Mouse (Mus musculus) cerebellum, adult 9-10 months (tissue): ENCODE data around the gene Atp6v1e2.

ENCODE experiments used
- DNase-seq: peaks from one replicate; pipeline ENCODE4 v3.0.0; 2022

Atp6v1e2 gene

DNA sequence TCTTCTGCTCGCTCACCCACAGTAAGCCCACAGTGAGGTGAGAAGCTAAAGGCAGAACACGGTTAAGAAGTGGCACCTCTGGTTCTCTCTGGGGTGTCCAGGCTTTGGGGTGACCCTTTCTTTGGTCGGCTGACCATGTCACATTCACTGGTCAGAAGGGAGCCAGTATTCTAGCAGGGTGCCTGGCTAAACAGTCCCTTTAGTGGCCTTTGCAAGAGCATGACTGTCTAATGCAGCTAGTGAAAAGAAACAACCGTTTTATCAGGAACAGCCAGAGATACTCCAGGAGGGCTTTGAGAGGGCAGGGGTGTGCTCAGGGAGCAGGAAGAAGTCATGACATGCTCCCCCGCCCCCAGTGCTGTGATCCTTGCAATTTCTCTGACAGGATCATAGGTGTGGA lies 36.4 kb downstream of the Atp6v1e2 start:
- no peak for DNase-seq

DNA sequence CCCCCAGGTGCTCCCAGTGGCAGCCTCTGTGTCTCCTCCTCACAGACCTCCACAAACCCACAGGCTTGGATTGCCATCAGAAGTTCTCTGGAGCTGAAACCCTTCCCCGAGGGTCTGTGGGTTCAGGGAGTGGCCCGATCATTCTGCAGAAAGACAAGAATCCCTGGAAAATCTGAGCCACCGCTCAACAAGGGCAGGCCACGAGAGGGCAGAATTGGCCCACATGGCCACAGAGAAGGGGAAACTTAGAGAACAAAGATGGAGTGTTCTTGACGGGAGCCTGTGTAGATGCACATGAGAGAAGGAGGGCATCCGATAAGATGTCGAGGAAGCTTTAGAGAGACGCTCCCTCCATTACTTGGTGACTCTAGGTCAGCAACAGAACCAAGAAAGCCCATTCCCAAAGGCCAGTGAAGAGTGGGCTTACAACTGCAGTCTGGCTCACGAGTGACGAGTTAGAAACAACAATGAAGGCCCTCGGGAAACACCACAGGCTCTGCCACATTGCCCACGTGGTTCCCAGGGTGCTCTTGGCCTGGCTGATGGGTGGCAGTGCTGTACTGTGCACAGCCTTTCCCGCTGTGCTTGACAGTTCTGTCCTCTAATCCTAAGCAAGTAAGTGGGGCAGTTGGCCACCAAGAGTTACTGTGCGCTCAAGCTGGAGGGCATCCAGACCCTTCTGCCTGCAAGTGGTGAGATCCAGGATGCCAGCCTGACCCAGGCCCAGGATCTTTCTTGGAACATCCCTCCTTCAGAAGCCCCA lies 37.8 kb downstream of the Atp6v1e2 start:
- DNase-seq, result no peak

DNA sequence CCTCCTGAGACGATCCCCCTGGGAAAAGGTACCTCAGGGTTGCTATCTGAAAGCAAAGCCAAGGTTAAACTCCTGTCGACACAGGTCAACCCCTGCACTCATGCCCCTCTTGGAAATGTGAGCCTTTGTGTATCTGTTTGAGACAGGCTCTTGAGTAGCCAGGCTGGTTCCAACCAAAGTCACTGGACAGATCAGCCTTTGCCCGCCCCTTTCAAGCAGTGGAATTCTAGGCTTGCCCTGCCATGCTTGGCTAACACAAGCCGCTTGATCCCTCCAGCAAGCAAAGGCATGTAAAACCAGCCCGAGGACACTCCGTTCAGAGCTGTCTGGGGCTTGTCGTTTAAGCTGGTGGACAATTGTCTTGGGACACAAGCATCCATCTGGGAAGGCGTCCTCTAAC lies 39.4 kb downstream of the Atp6v1e2 start:
- no peak for DNase-seq

DNA sequence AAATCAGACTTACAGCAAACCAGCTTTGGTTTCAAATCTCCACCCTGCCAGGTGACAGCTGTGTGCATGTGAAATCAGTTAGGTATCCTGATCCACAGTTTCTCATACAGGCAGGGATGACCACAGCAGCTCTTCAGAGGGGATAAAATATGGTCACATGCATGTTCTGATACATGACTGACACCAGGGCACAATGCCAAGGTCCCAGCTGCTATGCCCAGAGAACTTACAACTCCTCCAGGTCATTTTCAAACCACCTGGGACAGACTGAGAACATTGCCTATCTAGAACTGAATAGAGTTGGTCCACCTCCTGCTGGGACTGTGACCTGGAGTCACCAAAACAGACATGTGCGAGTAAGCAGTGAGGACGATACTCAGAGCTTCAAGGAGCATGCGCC lies 40.6 kb downstream of the Atp6v1e2 start:
- DNase-seq, result no peak

DNA sequence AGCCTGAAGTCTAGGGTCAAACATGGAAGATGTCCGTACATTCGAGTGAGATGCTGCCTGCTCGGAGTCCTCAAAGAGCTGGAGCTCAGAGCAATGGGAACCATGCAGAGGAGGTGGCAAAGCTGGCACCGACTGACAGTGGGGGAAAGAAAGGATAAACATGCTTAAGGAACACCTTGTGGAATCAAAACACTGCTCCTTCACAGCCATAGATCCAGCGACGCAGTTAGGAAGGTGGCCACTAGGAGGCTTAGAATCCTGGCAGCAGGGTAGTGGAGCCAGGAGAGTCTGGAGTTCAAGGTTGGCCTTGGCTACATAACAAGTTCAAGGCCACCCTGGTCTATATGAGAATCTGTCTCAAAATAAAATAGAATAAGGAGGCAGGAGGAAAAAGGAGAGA lies 41.1 kb downstream of the Atp6v1e2 start:
- DNase-seq, result no peak

DNA sequence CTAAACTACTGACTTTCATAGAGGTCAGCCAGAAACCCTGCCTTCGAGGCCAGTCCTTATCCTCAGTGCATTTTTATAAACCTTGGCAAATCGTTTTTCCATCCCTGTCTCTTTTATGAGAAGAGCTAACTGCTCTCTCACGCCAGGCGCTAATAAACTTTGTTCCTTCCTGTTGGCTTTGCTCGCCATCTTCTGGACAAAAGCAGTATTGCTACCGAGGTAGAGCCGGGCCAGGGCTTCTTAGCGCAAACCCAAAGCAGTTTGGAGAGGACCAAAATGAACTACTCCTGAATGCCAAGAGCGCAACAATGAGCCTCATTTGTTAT lies 41.6 kb downstream of the Atp6v1e2 start:
- peak; percentile 78 for DNase-seq

DNA sequence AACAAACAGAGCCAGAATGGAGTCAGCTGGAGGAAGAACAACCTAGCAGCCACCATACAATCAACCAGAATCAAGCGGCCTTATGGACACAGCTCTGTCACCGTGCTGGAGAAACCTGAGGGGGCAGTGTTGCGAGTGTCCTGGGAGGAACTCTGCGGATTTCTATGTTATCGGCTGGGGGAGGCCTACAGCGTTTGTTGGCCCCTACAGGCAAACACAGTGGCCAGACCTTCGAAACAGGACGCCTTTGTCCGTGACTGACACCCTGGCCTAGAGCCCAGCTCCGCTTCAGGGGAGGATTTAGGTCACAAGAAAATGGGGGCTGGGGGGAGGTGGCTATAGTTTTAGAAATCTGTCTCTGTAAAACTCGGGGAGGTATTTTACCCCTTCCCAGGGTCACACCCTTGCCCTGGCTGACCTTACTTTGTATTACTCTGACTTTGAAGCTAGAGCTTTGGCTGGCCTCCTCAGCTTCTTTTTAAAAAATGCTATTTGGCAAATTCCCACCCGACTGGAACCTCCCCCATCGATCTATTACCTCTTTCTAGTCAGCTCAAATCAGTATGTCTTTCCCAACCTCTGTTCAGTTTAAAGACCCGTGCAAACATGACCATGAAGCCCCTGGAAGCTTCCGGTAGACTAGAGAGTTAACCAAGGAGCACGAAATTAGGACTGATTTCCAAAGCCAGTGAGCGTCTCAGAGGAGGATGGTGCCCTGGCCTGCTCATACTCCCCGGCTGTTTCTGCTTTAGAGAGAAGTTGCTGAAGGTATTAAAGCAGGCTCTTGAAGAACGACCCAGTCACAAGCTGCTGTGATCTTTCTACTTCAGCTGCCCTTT lies 42.2 kb downstream of the Atp6v1e2 start:
- peak; percentile 35 for DNase-seq

DNA sequence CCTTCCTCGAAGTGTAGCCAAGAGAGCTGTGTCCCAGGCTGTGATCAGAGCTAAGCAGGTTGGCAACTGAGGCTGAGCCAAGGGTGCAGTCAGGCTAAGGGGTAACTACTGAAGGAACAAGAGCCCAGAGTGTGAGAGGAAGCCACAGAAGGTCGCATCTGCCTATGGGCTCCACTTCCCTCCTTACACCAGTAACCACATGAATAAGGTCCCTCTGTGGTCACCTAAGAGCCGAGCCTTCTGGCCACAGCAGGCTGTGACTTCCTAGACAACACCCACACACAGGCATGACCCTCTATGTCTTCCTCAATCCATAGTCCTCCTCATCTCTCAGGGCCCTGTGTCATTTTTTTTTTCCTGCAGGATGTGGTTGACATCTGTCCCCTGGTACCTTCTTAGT lies 43.5 kb downstream of the Atp6v1e2 start:
- DNase-seq, result no peak

DNA sequence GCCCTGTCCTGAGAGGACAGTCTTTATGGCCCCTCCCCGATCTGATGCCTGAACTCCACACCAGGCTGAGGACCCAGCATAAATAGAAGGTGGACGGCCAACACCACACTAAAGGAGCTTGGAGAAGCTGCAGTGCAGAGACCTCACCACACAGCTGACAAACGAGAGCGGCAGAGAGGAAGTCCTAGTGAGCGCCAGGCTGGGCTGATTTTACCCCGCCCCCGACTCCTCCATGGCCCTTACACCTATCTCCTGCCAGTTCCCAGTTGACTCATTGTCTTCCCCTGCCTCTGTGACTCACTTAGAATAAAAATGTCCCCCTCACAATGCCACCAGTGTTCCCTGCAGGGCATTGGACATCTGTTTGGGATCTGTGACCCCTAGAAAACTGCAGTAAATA lies 44.1 kb downstream of the Atp6v1e2 start:
- DNase-seq, result no peak

DNA sequence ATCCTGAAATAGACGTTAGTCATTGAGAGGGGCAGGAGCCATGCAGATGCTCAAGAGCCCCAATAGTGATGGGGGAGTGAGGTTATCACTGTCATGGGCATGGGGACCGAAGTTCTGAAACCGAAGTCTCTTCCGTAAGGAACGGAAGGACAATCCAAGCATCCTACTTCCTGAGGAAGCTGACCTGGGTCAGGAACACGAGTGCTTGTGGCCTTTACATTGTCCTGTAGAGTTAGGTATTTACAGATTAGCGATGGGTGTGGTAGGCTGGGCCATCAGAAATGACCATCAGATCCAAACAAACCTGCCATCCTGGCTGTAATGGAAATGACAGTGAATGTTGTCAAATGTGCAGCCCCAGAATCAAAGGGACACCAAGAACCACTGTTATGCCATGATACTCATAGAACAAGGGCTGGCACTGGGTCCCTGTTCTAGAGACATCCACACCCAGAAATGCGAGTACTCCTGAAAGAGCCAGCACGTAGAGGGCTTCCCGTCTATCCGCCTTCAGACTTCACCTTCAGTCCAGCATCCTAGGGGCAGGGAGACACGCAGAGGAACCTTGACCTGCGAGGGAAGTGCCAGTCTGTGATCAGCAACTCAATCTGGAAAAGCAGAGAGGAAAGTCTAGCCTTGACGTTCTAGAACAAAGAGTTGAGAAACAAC lies 45.2 kb downstream of the Atp6v1e2 start:
- DNase-seq, result no peak

DNA sequence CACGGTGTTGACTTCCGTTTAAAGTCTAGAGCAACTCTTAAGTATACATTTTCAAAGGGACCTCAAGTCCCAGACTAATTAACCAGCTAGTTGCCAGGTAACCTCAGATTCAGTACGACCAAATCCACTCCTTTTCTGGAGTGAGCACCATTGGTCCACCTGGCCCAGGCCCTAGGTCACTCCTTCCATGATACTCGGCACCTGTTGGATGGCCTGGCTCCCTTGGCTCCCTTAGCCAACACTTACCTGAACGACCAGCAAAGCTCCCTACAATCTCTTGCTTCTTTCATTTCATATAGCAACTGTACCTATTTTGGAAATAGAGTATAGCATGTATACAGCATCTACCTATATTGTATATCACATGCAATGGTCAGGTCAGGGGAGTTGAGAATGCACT lies 47.1 kb downstream of the Atp6v1e2 start:
- DNase-seq, result no peak

DNA sequence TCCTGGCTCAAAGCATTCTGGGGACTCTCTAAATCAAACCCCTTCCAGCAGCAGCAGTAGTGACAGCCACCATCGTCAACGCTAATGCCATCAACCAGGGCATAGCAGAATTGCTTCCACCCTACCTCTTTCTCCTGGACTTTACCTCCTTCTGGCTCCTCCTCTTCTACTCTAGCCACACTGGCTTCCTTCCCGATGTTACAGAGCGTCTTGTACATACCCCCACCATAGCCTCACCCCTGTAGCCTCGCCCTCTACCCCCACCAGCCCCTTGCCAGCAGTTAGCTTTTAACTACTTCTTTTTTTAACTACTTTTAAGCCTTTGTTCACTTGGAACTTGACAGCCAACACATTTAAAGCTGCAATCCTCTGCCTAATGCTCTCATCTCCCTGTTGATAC lies 47.9 kb downstream of the Atp6v1e2 start:
- DNase-seq, result no peak

DNA sequence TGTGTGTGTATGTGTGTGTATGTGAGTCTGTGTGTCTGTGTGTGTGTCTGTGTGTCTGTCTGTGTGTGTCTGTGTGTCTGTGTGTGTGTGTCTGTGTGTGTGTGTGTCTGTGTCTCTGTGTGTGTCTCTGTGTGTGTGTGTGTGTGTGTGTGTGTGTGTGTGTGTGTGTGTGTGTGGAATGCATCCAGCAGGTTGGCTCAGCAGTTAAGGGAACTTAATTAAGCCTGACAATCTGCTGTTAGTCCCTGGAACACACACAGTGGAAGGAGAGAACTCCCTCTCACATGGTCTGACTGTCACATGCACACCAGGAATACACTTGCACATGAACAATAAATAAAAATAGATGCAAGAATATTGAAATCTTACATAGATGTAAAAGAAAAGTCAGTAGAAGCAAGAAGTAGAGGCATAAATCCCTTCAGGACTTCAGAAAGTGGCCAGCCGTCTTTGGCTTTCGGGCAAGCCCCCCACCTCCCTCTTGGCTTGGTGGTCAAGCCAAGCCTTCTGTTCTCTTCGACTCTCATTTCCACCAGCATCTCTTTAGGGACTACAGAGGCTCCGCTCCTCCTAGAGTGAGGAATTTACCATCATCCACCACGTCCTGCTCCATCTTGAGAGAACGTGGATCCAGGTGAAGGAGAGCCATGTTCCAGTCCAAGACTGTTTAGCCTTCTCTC lies 50.1 kb downstream of the Atp6v1e2 start:
- no peak for DNase-seq

DNA sequence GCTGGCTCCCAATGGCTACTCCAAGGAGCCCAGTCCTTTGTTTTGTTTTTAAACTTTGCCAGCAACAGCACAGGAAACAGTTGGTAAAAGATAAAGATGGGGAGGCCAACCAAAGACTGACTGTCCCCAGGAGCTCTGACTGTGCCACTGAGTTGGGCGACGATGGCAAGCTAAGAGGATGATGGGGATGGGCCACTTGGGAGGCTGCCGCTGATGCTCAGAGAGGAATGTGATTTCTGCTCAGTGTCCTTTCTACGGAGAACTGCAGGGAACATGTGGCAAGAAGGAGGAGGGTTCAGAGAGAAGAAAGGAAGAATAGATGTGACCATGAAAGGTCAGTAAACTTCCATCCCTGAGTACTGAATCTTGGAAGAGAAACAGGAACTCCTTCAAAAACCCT lies 52.5 kb downstream of the Atp6v1e2 start:
- DNase-seq, result no peak
